Mouse (Mus musculus) liver, postnatal 0 days (tissue): ENCODE results near the gene Rrp36.

ENCODE experiments used
- CTCF ChIP-seq: sonication (generic); IDR thresholded peaks from 2 replicates; pipeline ENCODE4 v1.5.1; 2016; ENCODE audit warnings: antibody characterized with exemption, low read depth
- EP300 ChIP-seq: IDR thresholded peaks from 2 replicates; pipeline ENCODE4 v1.6.1; 2016; ENCODE audit warnings: antibody characterized with exemption, low read depth, mild to moderate bottlenecking

DNA sequence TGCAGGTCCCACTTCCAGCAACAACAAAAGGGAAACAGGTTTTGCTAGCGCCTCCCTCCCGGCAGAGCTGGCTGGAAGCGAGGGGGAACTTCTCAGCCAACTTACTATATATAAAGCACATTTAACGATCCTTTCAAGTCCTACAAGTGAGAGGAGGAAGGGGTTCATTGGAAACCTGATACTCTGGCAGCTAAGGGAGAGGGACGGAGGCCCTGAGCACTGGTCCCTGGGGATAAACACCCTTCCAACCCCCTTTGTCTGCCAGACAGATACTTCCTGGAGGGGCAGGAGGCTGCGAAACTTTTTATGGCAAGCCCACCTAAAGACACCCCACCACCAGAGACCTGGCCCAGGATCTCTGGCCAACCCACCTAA is 55.8 kb downstream of the Rrp36 start:
- no peak for TF ChIP-seq CTCF
- no peak for TF ChIP-seq EP300
